Mouse (Mus musculus) cerebellum, postnatal 4 days (tissue): ENCODE data around the gene Rlbp1.
A peak's percentile ranks its signal among the peaks of the same experiment; 100 is the strongest.

Source experiments
- DNase-seq, 2 experiments: peaks; one replicate each; pipeline ENCODE4 v3.0.0; 2022; ENCODE audit warnings: low spot score in 2 of 2, mixed read lengths in 1 of 2

Rlbp1 gene

GRCm38 (mm10) chr7:79376516-79377275 is 10.2 kb downstream of the Rlbp1 start:
- DNase-seq, result no peak

GRCm38 (mm10) chr7:79375594-79375993 is 11.3 kb downstream of the Rlbp1 start:
- DNase-seq, result no peak

GRCm38 (mm10) chr7:79374017-79374416 is 12.8 kb downstream of the Rlbp1 start:
- DNase-seq, result no peak

GRCm38 (mm10) chr7:79371321-79371879 is 15.4 kb downstream of the Rlbp1 start:
- DNase-seq, result peak; percentile 67 to 68

- DNase-seq, result no peak
Measured at GRCm38 (mm10) chr7:79369416-79369815, 17.4 kb downstream of the Rlbp1 start.

- DNase-seq, result no peak
Measured at GRCm38 (mm10) chr7:79368664-79369063, 18.2 kb downstream of the Rlbp1 start.

- peak in 1 of 2 experiments; percentile 51 for DNase-seq
Measured at GRCm38 (mm10) chr7:79363370-79364043, 23.3 kb downstream of the Rlbp1 start.

- no peak for DNase-seq
Measured at GRCm38 (mm10) chr7:79362830-79363229, 24.0 kb downstream of the Rlbp1 start.

GRCm38 (mm10) chr7:79362208-79362607 is 24.6 kb downstream of the Rlbp1 start:
- DNase-seq, result peak in 1 of 2 experiments; percentile 54

GRCm38 (mm10) chr7:79360056-79360455 is 26.8 kb downstream of the Rlbp1 start:
- DNase-seq, result no peak

GRCm38 (mm10) chr7:79359183-79359435 is 27.7 kb downstream of the Rlbp1 start:
- DNase-seq, result no peak

- no peak for DNase-seq
Measured at GRCm38 (mm10) chr7:79358350-79359182, 28.3 kb downstream of the Rlbp1 start.

GRCm38 (mm10) chr7:79349738-79350386 is 37.0 kb downstream of the Rlbp1 start:
- DNase-seq, result peak; percentile 57 to 79

GRCm38 (mm10) chr7:79348816-79349215 is 38.0 kb downstream of the Rlbp1 start:
- no peak for DNase-seq

GRCm38 (mm10) chr7:79347108-79347813 is 39.6 kb downstream of the Rlbp1 start:
- no peak for DNase-seq

GRCm38 (mm10) chr7:79346555-79347075 is 40.2 kb downstream of the Rlbp1 start:
- no peak for DNase-seq

GRCm38 (mm10) chr7:79345902-79346301 is 40.9 kb downstream of the Rlbp1 start:
- DNase-seq, result peak in 1 of 2 experiments; percentile 62

- no peak for DNase-seq
Measured at GRCm38 (mm10) chr7:79336362-79336910, 50.4 kb downstream of the Rlbp1 start.

- no peak for DNase-seq
Measured at GRCm38 (mm10) chr7:79333419-79333818, 53.4 kb downstream of the Rlbp1 start.

- no peak for DNase-seq
Measured at GRCm38 (mm10) chr7:79331197-79331596, 55.7 kb downstream of the Rlbp1 start.
